Mouse (Mus musculus) neural tube, embryonic 11.5 days (tissue): ENCODE results near the gene Gm42715. TPM values are rescaled to one million over a fixed set of nuclear protein-coding genes. Genes with fewer than 3 reads are reported as not detected.

Experiments
- ATAC-seq: fragments of 200-750 bp; cut with Nextera tagmentation; 2 replicates; pipeline ENCODE4 v1.8.0; 2017; ENCODE audit warnings: moderate number of reproducible peaks, mild to moderate bottlenecking, moderate TSS enrichment, moderate library complexity; ENCODE audit not compliant: insufficient read depth, low FRiP score, low TSS enrichment
- DNase-seq: peaks from one replicate; pipeline ENCODE4 v3.0.0-alpha.2; 2015; ENCODE audit warnings: low spot score
- H3K27ac ChIP-seq: fragments of 300-500 bp; sonication (generic); 2 replicates; pipeline ENCODE4 v1.5.1; 2014; ENCODE audit warnings: low read depth, mild to moderate bottlenecking, low read length
- H3K27me3 ChIP-seq: fragments of 300-500 bp; sonication (generic); 2 replicates; pipeline ENCODE4 v1.6.1; 2014; ENCODE audit warnings: mild to moderate bottlenecking, low read length, mixed read lengths; ENCODE audit not compliant: control insufficient read depth, insufficient read depth
- H3K36me3 ChIP-seq: fragments of 300-500 bp; sonication (generic); 2 replicates; pipeline ENCODE4 v1.6.1; 2014; ENCODE audit warnings: mild to moderate bottlenecking, low read length, moderate library complexity, mixed read lengths; ENCODE audit not compliant: control insufficient read depth, insufficient read depth
- H3K4me1 ChIP-seq: fragments of 300-500 bp; sonication (generic); 2 replicates; pipeline ENCODE4 v1.6.1; 2014; ENCODE audit warnings: low read length, mixed read lengths; ENCODE audit not compliant: control insufficient read depth, insufficient read depth
- H3K4me2 ChIP-seq: fragments of 300-500 bp; sonication (generic); 2 replicates; pipeline ENCODE4 v1.6.1; 2014; ENCODE audit warnings: low read depth, mild to moderate bottlenecking, moderate library complexity
- H3K4me3 ChIP-seq: fragments of 300-500 bp; sonication (generic); 2 replicates; pipeline ENCODE4 v1.5.1; 2014; ENCODE audit warnings: low read depth, low read length
- H3K9ac ChIP-seq: fragments of 300-500 bp; sonication (generic); 2 replicates; pipeline ENCODE4 v1.6.1; 2014; ENCODE audit warnings: mild to moderate bottlenecking, low read length
- H3K9me3 ChIP-seq: fragments of 300-500 bp; sonication (generic); 2 replicates; pipeline ENCODE4 v1.6.1; 2016; ENCODE audit warnings: low read length; ENCODE audit not compliant: control insufficient read depth
- WGBS: fragments of 180-500 bp; shearing (Covaris S2); extraction: QIAGEN DNeasy Blood & Tissue Kit; methylation state at CpG from one replicate; pipeline ENCODE4 v1.1.7; 2014; 5-methylcytosine and 5-hydroxymethylcytosine counted together
- polyA plus RNA-seq: library from polyadenylated mRNA; unstranded; fragments of >200 nt; fragmentation: Nextera tagmentation; extraction: Ambion mirVana; gene quantifications from 2 replicates; pipeline ENCODE4 v1.2.1, GENCODE M21; 2014

Gm42715 gene
- polyA plus RNA-seq, 1 experiment from 2014 or later = 18.4 TPM

GRCm38 (mm10) chr7:127601735-127602134 lies 82.4 kb downstream of the Gm42715 start:
- no peak overlapping the region for H3K4me2 ChIP-seq
- no peaks in the 10 kb centered on the region for H3K9me3 ChIP-seq
- DNase-seq (no peak), ATAC-seq (no peak)
- WGBS = 83% methylated on average over 4 of the region's 4 CpGs
- H3K36me3 ChIP-seq = peaks cover 26% of the 10 kb centered on the region
- no peak overlapping the region for H3K4me3 ChIP-seq
- no peaks in the 10 kb centered on the region for H3K4me1 ChIP-seq
- no peaks in the 10 kb centered on the region for H3K27me3 ChIP-seq
- no peak overlapping the region for H3K9ac ChIP-seq
- no peak overlapping the region for H3K27ac ChIP-seq

DNA sequence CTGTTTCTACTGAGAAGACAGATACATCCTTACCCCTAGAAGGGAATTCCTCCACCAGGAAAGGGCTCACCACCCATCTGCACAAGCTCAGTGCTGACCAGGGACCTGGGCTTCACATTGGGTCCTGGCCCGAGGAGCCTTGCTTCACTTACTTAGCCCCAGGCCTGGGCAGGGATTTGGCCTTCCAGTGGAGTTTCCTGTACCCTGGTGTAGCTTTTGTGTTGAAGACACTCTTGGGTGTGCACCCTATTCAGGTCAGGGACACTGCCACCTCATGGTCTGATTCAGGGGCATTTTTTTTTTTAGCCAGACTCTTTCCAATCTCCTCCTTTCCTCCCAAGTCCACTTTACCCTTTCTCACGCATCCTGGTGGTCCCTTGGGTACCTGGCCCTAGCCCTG lies 83.5 kb downstream of the Gm42715 start:
- no peaks in the 10 kb centered on the region for H3K27me3 ChIP-seq
- no peaks in the 10 kb centered on the region for H3K9me3 ChIP-seq
- H3K27ac ChIP-seq = no peak overlapping the region
- no peak overlapping the region for H3K9ac ChIP-seq
- H3K4me1 ChIP-seq = no peaks in the 10 kb centered on the region
- no peak overlapping the region for H3K4me2 ChIP-seq
- DNase-seq (no peak), ATAC-seq (no peak)
- WGBS = 97% methylated on average over 2 of the region's 2 CpGs
- H3K36me3 ChIP-seq = peaks cover 20% of the 10 kb centered on the region
- H3K4me3 ChIP-seq = no peak overlapping the region

DNA sequence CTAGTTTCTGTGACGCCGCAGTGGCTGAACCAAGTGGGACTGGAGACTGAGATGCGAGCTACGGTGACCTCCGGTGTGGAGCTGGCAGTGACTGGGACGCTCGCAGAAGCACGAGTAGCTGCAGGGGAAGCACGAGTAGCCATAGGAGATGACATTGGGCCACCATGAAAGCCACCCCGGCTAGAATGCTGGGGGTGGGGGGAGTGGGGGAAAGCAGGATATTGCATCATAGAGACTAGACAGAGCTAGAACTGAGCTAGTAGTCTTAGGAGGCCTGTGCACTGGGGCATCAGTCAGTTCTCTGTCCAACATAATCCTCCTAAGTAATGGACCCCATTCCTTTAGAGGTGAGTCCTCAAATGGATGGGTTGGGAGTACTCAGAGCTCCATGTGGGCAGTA lies 84.9 kb downstream of the Gm42715 start:
- Histone ChIP-seq H3K4me3 (no peak overlapping the region), H3K27ac (no peak overlapping the region), H3K9ac (no peak overlapping the region), H3K27me3 (no peaks in the 10 kb centered on the region), H3K4me2 (no peak overlapping the region), H3K9me3 (no peaks in the 10 kb centered on the region), H3K36me3 (peaks cover 13% of the 10 kb centered on the region), H3K4me1 (no peaks in the 10 kb centered on the region)
- no peak for ATAC-seq
- 90% methylated on average over 10 of the region's 10 CpGs for WGBS
- no peak for DNase-seq

DNA sequence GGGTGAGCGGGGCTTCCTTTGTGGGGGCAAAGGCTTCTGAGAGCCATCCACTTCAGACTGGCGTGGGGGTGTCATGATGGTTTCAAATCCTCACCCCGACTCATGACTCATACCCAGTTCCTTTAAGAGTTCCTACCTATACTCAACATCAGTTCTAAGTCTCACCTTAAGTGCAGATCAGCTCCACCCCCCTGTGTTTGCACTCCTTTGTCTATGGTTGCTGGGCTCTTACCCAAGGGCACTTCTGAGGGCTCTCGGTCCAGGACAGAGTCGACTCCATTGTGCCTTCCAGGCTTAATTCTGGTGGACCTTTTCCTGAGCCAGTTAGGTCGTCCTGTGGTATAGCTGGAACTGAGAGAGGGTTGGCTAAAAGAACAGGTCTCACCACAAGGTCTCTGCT lies 87.8 kb downstream of the Gm42715 start:
- 90% methylated on average over 6 of the region's 6 CpGs for WGBS

DNA sequence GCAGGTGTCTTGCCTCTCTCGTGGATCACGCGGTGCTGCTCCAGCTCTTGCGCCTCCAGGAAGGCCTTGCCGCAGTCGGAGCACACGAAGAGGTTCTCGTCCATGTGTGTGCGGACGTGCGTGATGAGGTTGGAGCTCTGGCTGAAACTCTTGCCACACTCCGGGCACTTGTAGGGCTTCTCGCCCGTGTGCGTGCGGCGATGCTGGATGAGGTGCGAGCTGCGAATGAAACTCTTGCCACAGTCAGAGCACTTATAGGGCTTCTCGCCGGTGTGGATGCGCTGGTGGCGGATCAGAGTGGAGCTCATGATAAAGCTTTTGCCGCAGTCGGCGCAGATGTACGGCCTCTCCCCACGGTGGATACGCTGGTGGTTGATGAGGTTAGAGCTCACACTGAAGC lies 91.6 kb downstream of the Gm42715 start:
- Histone ChIP-seq H3K4me1 (no peaks in the 10 kb centered on the region; the same call in 1 of the 2 replicates), H3K4me3 (no peak overlapping the region), H3K27me3 (no peaks in the 10 kb centered on the region), H3K36me3 (peaks cover 28% of the 10 kb centered on the region), H3K9ac (no peak overlapping the region), H3K9me3 (no peaks in the 10 kb centered on the region), H3K27ac (no peak overlapping the region), H3K4me2 (no peak overlapping the region)
- no peak for ATAC-seq
- no peak for DNase-seq
- WGBS = 96% methylated on average over 29 of the region's 29 CpGs

More for the DNA sequence above, 87.8 kb downstream of the Gm42715 start:
- ATAC-seq (no peak), DNase-seq (no peak)
- Histone ChIP-seq H3K27ac (no peak overlapping the region), H3K4me1 (no peaks in the 10 kb centered on the region), H3K4me3 (no peak overlapping the region), H3K4me2 (no peak overlapping the region), H3K9me3 (no peaks in the 10 kb centered on the region), H3K27me3 (no peaks in the 10 kb centered on the region), H3K9ac (no peak overlapping the region), H3K36me3 (peaks cover 31% of the 10 kb centered on the region)

GRCm38 (mm10) chr7:127611561-127611960 lies 92.2 kb downstream of the Gm42715 start:
- Histone ChIP-seq H3K4me3 (no peak overlapping the region), H3K9me3 (no peaks in the 10 kb centered on the region), H3K9ac (no peak overlapping the region), H3K4me1 (peaks cover 2% of the 10 kb centered on the region; the same call in 1 of the 2 replicates), H3K27me3 (no peaks in the 10 kb centered on the region), H3K27ac (no peak overlapping the region), H3K36me3 (peaks cover 28% of the 10 kb centered on the region), H3K4me2 (no peak overlapping the region)
- DNase-seq (no peak), ATAC-seq (no peak)
- WGBS = 97% methylated on average over 26 of the region's 26 CpGs

- H3K9ac ChIP-seq = no peak overlapping the region
- peaks cover 2% of the 10 kb centered on the region; the same call in 1 of the 2 replicates for H3K4me1 ChIP-seq
- ATAC-seq = no peak
- peak overlapping the region; percentile 85; the same call in 1 of the 2 replicates for H3K4me3 ChIP-seq
- no peak for DNase-seq
- H3K9me3 ChIP-seq = no peaks in the 10 kb centered on the region
- H3K27me3 ChIP-seq = no peaks in the 10 kb centered on the region
- peaks cover 28% of the 10 kb centered on the region for H3K36me3 ChIP-seq
- WGBS = 87% methylated on average over 8 of the region's 8 CpGs
- no peak overlapping the region for H3K27ac ChIP-seq
- peak overlapping the region; percentile 71; the same call in 1 of the 2 replicates for H3K4me2 ChIP-seq
Measured at GRCm38 (mm10) chr7:127613501-127613900, 94.1 kb downstream of the Gm42715 start.

GRCm38 (mm10) chr7:127614091-127614490 lies 94.7 kb downstream of the Gm42715 start:
- no peak for DNase-seq
- Histone ChIP-seq H3K4me2 (peak overlapping the region; percentile 71), H3K4me3 (peak overlapping the region; percentile 85), H3K36me3 (peaks cover 28% of the 10 kb centered on the region), H3K9ac (peak overlapping the region; percentile 88), H3K4me1 (peaks cover 2% of the 10 kb centered on the region; the same call in 1 of the 2 replicates), H3K27ac (no peak overlapping the region), H3K9me3 (no peaks in the 10 kb centered on the region), H3K27me3 (no peaks in the 10 kb centered on the region)
- 27% methylated on average over 8 of the region's 8 CpGs for WGBS
- ATAC-seq = no peak

DNA sequence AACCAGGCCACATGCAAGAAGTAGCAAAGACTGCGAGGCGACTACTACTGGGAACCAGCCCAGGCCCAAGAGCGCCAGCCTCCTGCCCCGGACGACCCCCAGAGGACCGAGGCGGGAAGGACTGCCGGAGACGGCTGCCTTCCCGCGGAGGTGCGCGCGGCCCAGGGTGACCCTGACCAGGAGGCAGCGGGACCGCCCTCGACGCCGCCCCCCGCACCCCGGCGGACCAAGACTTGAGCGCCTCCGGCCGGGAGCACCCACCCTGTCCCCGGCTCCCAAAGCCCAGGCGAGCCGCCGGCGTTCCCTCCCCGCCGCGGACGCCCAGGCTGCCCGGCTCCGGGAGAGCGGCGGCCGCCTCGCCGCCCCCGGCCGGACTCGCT lies 95.1 kb downstream of the Gm42715 start:
- H3K36me3 ChIP-seq = peaks cover 28% of the 10 kb centered on the region
- peak overlapping the region; percentile 85 for H3K4me3 ChIP-seq
- H3K27me3 ChIP-seq = no peaks in the 10 kb centered on the region
- WGBS = 0% methylated on average over 28 of the region's 44 CpGs
- H3K9me3 ChIP-seq = no peaks in the 10 kb centered on the region
- H3K4me1 ChIP-seq = peaks cover 2% of the 10 kb centered on the region; the same call in 1 of the 2 replicates
- peak overlapping the region; percentile 71 for H3K4me2 ChIP-seq
- DNase-seq = peak; percentile 54
- peak overlapping the region; percentile 88 for H3K9ac ChIP-seq
- peak; percentile 11; the same call in 1 of the 2 replicates for ATAC-seq
- H3K27ac ChIP-seq = peak overlapping the region; percentile 71
